Mouse (Mus musculus): ENCODE data around the gene Gm8369. TPM values are rescaled to one million over a fixed set of nuclear protein-coding genes. Genes with fewer than 3 reads are reported as not detected.

The Gm8369 gene
- 6.6 TPM for polyA plus RNA-seq (2014; fragmentation: Illumina TruSeq; extraction: RNeasy Lipid Tissue Mini Kit (QIAGEN cat#74804); ENCODE audit: low read depth, low replicate concordance)

GRCm38 (mm10) chr19:11485746-11486145 is at the start of gene Gm8369:
Gm8369 (plus strand) TSS chr19:11485938.

DNA sequence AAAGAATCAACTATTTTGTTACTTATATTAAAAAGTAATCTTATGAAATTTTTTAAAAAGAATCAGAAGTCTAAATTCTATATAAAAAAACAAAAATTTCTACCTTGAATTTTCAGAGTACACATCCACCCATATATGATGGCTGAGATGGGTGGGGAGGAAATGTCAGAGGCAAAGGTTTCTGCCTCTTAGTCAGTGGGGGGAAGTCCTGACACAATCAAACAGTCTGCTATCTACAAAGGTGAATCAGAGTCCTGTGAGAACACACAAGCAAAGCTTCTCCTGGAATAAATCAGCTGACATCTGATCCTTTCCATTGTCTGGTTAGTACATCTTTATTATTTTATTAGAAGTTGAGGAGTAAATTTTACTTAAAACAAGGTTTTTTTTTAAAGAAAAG is 42.4 kb upstream of the Gm8369 start, which contains the start of gene Ms4a4b:
Gene Ms4a4b, plus strand, starts transcription at position 216 of the 400 bp plus-strand sequence.

DNA sequence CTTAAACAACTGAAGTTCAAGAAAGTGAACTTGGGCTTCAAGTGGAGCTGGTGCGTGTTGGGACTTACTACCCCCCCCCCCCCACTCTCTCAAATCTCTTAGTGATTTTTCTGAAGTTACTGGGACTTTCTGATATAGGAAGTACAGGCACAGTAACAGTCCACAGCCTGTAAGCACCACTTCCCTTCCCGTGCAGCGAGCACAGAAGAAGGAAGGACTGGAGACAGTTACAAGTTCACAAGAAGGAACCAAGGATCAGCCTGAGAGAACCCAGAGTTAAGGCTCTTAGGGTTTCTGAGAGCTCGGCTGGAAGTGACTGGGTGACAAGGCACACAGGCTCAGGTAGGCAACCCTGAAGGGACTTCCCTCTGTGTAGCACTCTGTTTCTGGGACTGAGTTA is 16.5 kb upstream of the Gm8369 start, which contains the start of gene Ms4a6c:
Gene Ms4a6c, plus strand, starts transcription at position 152 of the 400 bp plus-strand sequence.

DNA sequence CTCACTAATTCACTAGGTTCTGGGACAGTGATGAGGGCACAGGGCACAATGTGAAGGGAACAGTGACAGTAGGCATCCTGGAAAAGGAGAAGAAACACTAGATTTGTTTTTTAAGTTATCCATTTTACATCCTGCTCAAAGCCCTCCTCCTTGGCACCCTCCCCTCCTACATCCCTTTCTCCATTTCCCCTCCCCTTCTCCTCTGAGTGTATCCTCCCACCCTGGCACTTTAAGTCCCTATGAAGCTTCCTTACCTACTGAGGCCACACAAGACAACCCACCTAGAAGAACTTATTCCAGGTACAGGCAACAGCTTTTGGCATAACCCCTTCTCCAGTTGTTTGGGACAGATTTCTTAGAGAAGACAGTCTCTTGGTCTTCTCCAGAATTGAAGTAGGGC is 30.5 kb downstream of the Gm8369 start, which contains the start of gene Ms4a6b:
Gene Ms4a6b, plus strand, starts transcription at position 267 of the 400 bp plus-strand sequence.

DNA sequence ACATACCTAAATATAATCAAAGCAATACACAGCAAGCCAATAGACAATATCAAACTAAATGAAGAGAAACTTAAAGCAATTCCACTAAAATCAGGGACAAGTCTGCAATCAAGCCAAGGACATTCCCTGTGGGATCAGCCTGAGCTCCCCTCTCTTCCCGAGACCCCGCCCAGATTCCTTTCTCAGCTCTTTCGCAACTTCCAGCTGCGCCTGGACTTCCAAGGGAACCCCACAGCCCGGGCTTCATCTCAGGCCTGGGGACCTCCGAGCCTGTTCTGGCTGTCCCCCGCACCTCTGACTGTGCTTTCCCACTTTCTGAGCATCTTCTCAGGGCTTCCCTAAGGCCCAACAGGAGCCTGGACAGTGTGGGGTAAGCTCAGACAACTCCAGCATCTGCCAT is 50.9 kb downstream of the Gm8369 start, which contains the start of gene Ms4a4d:
Gene Ms4a4d, plus strand, starts transcription at position 209 of the 400 bp plus-strand sequence.

Other genes starting within 250 kb of the Gm8369 start
- 0.45 TPM for gene Ms4a1, start 219.7 kb upstream of the Gm8369 start, polyA plus RNA-seq (2014; fragmentation: Illumina TruSeq; extraction: RNeasy Lipid Tissue Mini Kit (QIAGEN cat#74804); ENCODE audit: low read depth, low replicate concordance)
- gene Ms4a5, start 202.1 kb upstream of the Gm8369 start, polyA plus RNA-seq (2014; fragmentation: Illumina TruSeq; extraction: RNeasy Lipid Tissue Mini Kit (QIAGEN cat#74804); ENCODE audit: low read depth, low replicate concordance): 1,388 TPM
- 959 TPM for gene Ms4a14, start 171.5 kb upstream of the Gm8369 start, polyA plus RNA-seq (2014; fragmentation: Illumina TruSeq; extraction: RNeasy Lipid Tissue Mini Kit (QIAGEN cat#74804); ENCODE audit: low read depth, low replicate concordance)
- 2.5 TPM for gene Ms4a7, start 149.8 kb upstream of the Gm8369 start, polyA plus RNA-seq (2014; fragmentation: Illumina TruSeq; extraction: RNeasy Lipid Tissue Mini Kit (QIAGEN cat#74804); ENCODE audit: low read depth, low replicate concordance)
- 1.9 TPM for gene Ms4a4a, start 110.4 kb upstream of the Gm8369 start, polyA plus RNA-seq (2014; fragmentation: Illumina TruSeq; extraction: RNeasy Lipid Tissue Mini Kit (QIAGEN cat#74804); ENCODE audit: low read depth, low replicate concordance)
- gene Ms4a4c, start 81.2 kb upstream of the Gm8369 start, polyA plus RNA-seq (2014; fragmentation: Illumina TruSeq; extraction: RNeasy Lipid Tissue Mini Kit (QIAGEN cat#74804); ENCODE audit: low read depth, low replicate concordance): 0.39 TPM
- 4.5 TPM for gene Ms4a4b, start 42.4 kb upstream of the Gm8369 start, polyA plus RNA-seq (2014; fragmentation: Illumina TruSeq; extraction: RNeasy Lipid Tissue Mini Kit (QIAGEN cat#74804); ENCODE audit: low read depth, low replicate concordance)
- gene Ms4a6c, start 16.6 kb upstream of the Gm8369 start, polyA plus RNA-seq (2014; fragmentation: Illumina TruSeq; extraction: RNeasy Lipid Tissue Mini Kit (QIAGEN cat#74804); ENCODE audit: low read depth, low replicate concordance): 4.7 TPM
- 3.4 TPM for gene Ms4a6b, start 30.6 kb downstream of the Gm8369 start, polyA plus RNA-seq (2014; fragmentation: Illumina TruSeq; extraction: RNeasy Lipid Tissue Mini Kit (QIAGEN cat#74804); ENCODE audit: low read depth, low replicate concordance)
- 6.2 TPM for gene Ms4a4d, start 50.9 kb downstream of the Gm8369 start, polyA plus RNA-seq (2014; fragmentation: Illumina TruSeq; extraction: RNeasy Lipid Tissue Mini Kit (QIAGEN cat#74804); ENCODE audit: low read depth, low replicate concordance)
- 1.1 TPM for gene Ms4a6d, start 118.9 kb downstream of the Gm8369 start, polyA plus RNA-seq (2014; fragmentation: Illumina TruSeq; extraction: RNeasy Lipid Tissue Mini Kit (QIAGEN cat#74804); ENCODE audit: low read depth, low replicate concordance)
- gene Ms4a2, start 137.8 kb downstream of the Gm8369 start, polyA plus RNA-seq (2014; fragmentation: Illumina TruSeq; extraction: RNeasy Lipid Tissue Mini Kit (QIAGEN cat#74804); ENCODE audit: low read depth, low replicate concordance): not detected
- gene Ms4a3, start 154.9 kb downstream of the Gm8369 start, polyA plus RNA-seq (2014; fragmentation: Illumina TruSeq; extraction: RNeasy Lipid Tissue Mini Kit (QIAGEN cat#74804); ENCODE audit: low read depth, low replicate concordance): not detected
- not detected for gene Oosp2, start 174.6 kb downstream of the Gm8369 start, polyA plus RNA-seq (2014; fragmentation: Illumina TruSeq; extraction: RNeasy Lipid Tissue Mini Kit (QIAGEN cat#74804); ENCODE audit: low read depth, low replicate concordance)
- not detected for gene Oosp1, start 205.2 kb downstream of the Gm8369 start, polyA plus RNA-seq (2014; fragmentation: Illumina TruSeq; extraction: RNeasy Lipid Tissue Mini Kit (QIAGEN cat#74804); ENCODE audit: low read depth, low replicate concordance)
- gene Oosp3, start 211.1 kb downstream of the Gm8369 start, polyA plus RNA-seq (2014; fragmentation: Illumina TruSeq; extraction: RNeasy Lipid Tissue Mini Kit (QIAGEN cat#74804); ENCODE audit: low read depth, low replicate concordance): not detected

Measured in testis, adult 10 weeks (tissue).